Mouse (Mus musculus): ENCODE results near the gene Zfp653. TPM values are rescaled to one million over a fixed set of nuclear protein-coding genes. Genes with fewer than 3 reads are reported as not detected.

Gene Zfp653
- 10 to 100 TPM; 19.4 to 21.3 TPM for total RNA-seq (2023)

DNA sequence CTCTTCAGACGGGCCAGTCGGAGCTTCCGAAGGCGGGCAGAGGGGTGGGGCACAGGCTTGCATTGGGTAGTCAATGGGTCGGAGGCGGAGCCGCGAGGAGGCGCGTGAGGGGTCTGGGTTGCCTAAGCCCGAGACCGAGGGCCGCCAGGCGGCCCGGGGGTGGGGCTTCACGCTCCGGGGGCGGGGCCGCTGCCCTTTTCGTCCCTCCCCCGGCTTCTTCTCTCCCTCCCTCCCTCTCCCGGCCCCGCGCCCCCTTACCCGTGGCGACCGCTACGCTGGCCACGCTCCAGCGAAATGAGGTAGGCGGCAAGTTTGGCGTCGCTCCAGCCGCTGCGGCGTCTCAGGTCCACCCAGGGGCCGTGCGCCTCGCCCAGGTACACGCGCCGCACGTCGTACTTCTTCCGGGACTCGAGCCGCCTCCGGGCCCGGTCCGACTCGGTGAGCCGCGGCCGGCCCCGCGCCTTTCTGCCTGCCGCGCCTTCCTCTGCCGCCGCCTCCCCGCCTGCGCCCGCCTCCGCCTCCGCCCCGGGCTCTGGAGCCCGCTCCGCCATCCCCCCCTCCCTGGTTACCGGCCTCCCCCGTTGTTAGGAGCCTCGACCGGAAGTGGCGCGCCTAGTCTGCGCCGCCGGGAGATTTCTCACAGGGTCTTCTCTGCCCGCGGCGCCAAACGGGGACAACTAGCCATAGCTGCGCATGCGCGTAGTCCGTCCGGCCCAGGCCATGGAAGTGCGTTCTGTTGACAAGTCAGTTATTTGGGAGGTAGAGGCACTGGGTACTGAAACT lies at the start of gene Zfp653, which contains the start of gene Gm49318:
TSS of gene Zfp653 (minus strand) at position 586 of the 783 bp plus-strand sequence.
TSS of gene Gm49318 (minus strand) at position 469 of the 783 bp plus-strand sequence.

DNA sequence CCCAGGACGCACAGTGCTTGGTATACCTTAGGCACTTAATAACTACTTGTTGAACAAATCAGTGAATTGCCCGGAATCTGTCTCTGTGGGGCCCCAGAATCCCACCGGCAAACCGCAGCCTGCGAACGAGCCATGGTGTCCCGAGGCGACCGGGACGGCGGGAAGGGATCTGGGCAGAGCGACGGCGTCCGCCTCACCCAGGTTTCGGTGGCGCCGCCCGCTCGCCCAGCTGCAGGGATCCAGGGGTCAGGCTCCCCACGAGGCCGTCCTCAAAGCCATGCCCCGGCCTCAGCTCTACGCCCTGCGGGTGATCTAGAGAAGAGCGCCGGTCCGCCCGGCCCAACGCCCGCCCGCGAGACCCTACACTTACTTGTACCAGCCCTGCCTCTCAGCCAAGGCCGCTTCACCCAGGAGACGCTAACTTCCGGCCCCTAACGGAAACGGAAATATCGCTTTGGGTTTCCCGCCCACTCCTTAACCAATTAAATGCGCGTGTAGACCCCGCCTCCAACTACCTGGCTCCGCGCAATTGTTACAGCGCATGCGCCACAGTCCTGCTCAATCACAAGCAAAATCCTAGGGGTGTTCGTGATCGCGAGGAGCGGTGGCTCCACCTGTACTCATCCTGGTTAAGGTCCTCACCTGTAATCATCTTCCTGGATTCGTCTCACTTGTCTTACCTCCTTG lies 45.7 kb upstream of the Zfp653 start, which contains the start of gene Elof1:
TSS of gene Elof1 (minus strand) at position 433 of the 687 bp plus-strand sequence.

DNA sequence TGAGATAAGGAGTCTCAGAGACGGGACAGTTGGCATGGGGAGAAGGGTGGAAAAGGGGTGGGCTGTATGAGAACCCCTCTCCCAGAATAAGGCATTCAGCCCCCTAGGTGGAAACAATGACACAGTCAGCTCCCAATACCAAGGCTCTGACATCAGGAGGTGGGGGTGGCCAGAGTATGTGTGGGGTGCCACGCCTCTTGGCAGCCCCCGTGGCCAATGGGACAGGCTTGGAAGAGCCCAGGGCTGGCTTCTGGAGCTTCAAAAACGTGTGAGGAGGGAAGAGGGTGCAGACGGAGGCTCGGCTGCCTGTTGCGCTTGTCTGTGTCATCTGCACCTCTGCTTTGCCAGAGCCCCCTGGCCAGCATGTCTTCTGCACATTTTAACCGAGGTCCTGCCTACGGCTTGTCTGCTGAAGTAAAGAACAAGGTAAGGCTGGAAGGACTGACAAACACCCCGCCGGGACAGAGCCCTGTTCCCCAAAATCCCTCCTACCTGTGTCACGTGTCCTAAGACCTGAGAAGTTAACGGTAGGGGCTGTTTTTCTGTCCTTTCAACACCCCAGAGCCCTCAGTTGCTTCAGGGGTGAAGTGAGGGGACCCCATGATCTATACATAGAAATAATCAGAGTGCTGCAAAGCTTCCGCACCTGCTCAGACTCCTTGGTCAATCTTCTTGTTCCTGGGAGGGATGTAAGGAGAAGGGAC lies 28.0 kb upstream of the Zfp653 start, which contains the start of gene Cnn1:
TSS of gene Cnn1 (plus strand) at position 224 of the 704 bp plus-strand sequence.

DNA sequence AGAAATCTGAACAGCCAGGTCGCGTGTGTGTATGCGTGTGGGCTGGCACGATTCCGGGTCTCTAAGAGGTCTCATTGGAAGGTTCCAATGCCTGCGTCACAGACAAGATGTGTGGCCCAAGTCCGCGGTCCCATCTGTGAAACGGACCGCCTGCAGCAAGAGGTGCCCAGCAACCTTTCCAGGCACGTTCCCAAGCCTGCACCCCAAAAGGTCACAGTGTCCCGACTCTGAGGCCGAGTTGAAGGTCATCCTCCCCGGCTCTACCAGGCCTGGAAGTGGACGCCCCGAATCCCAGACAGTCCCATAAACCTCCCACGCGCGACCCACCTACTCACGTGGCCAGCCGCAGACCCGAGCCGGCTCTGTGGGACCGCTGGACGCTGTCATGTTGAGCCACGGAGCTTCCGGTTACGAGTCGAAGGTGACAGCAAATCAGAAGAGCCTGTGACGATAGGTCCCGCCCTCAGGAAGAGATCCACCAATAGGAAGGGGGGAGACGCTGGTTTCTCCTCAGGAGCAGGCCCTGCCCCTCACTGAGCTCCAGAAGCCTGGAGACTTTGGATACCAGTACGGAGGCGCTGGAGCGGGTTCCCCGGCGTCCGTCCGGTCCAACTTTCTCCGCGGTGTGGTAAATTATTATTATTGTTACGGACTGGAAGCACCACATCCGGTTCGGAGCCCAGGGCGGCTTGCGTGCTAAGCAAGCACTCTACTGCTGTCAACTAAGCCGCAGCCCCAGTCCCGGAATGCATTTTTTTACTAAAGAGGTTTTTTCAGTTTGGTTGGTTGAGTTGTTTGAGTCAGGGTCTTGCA lies 14.1 kb upstream of the Zfp653 start, which contains the start of gene Ecsit:
TSS of gene Ecsit (minus strand) at position 417 of the 813 bp plus-strand sequence.

DNA sequence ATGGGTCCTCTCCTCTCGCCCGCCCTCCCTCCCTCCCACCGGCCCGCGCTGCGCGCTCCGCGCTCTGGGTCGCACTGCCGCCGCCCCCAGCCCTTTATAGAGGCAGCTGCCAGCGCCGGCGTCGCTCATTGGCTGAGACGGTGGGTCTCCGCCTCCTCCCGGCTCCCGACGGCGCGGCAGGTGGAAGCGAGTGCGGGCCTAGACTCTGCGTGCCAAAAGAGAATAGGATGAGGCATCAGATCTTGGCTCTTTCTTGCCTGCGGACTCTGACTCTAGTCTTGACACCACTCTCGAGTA lies 19.3 kb downstream of the Zfp653 start, which contains the start of gene Elavl3:
TSS of gene Elavl3 (minus strand) at position 66 of the 297 bp plus-strand sequence.

Other genes with a start within 250 kb of the Zfp653 start
- gene Angptl8, start 235.9 kb downstream of the Zfp653 start, total RNA-seq (2023) = not detected
- gene Dock6, start 218.7 kb downstream of the Zfp653 start, total RNA-seq (2023) = 1 to 10 TPM; 4.2 to 4.6 TPM
- gene Rab3d, start 153.2 kb downstream of the Zfp653 start, total RNA-seq (2023) = 10 to 100 TPM; 24.6 to 30.4 TPM
- gene Ccdc159, start 143.9 kb downstream of the Zfp653 start, total RNA-seq (2023) = 1 to 10 TPM in 1 of 2 experiments, not detected in 1; 1.2 TPM
- gene Tmem205, start 143.8 kb downstream of the Zfp653 start, total RNA-seq (2023) = 10 to 100 TPM; 12.4 to 14.3 TPM
- gene Plppr2, start 134.3 kb downstream of the Zfp653 start, total RNA-seq (2023) = 1 to 10 TPM; 1.1 to 1.2 TPM
- gene Swsap1, start 115.6 kb downstream of the Zfp653 start, total RNA-seq (2023) = 1 to 10 TPM; 6.1 to 6.2 TPM
- gene Epor, start 107.9 kb downstream of the Zfp653 start, total RNA-seq (2023) = 1 to 10 TPM; 5.6 to 6.4 TPM
- gene Rgl3, start 81.9 kb downstream of the Zfp653 start, total RNA-seq (2023) = 1 to 10 TPM; 1.7 to 1.9 TPM
- gene Ccdc151, start 68.7 kb downstream of the Zfp653 start, total RNA-seq (2023) = under 1 TPM in 1 of 2 experiments, not detected in 1; 0.24 TPM
- gene Prkcsh, start 68.6 kb downstream of the Zfp653 start, total RNA-seq (2023) = 10 to 100 TPM; 86.0 to 88.5 TPM
- gene Elavl3, start 19.4 kb downstream of the Zfp653 start, total RNA-seq (2023) = under 1 TPM in 1 of 2 experiments, not detected in 1; 0.21 TPM
- gene Gm49318, start 117 bp downstream of the Zfp653 start, total RNA-seq (2023) = not detected
- gene Ecsit, start 14.1 kb upstream of the Zfp653 start, total RNA-seq (2023) = 10 to 100 TPM; 14.3 to 16.8 TPM
- gene Cnn1, start 27.8 kb upstream of the Zfp653 start, total RNA-seq (2023) = not detected
- gene Elof1, start 45.8 kb upstream of the Zfp653 start, total RNA-seq (2023) = 10 to 100 TPM; 35.2 to 40.3 TPM
- gene Acp5, start 64.3 kb upstream of the Zfp653 start, total RNA-seq (2023) = 100 to 1,000 TPM; 153 to 160 TPM
- 10 to 100 TPM; 14.0 to 19.2 TPM for gene Pigyl, start 85.5 kb upstream of the Zfp653 start, total RNA-seq (2023)
- not detected for gene Zfp872, start 116.7 kb upstream of the Zfp653 start, total RNA-seq (2023)
- 10 to 100 TPM; 27.4 to 32.4 TPM for gene Zfp809, start 154.3 kb upstream of the Zfp653 start, total RNA-seq (2023)
- gene Zfp599, start 188.5 kb upstream of the Zfp653 start, total RNA-seq (2023) = under 1 TPM in 1 of 2 experiments, not detected in 1; 0.13 TPM
- gene Zfp810, start 236.3 kb upstream of the Zfp653 start, total RNA-seq (2023) = 1 to 10 TPM; 7.0 to 9.4 TPM